Mouse (Mus musculus) bone marrow macrophage, adult 2 months (primary cell): ENCODE results near the gene Chrna7. TPM values are rescaled to one million over a fixed set of nuclear protein-coding genes. Genes with fewer than 3 reads are reported as not detected.

ENCODE experiments used
- H3K27ac ChIP-seq: 2 replicates; pipeline ENCODE4 v1.5.1; 2012; ENCODE audit warnings: low read depth, low read length; ENCODE audit not compliant: insufficient read depth
- H3K4me1 ChIP-seq: 2 replicates; pipeline ENCODE4 v1.6.1; 2012; ENCODE audit warnings: low read length; ENCODE audit not compliant: control insufficient read depth, insufficient read depth
- H3K4me3 ChIP-seq: 2 replicates; pipeline ENCODE4 v1.5.1; 2012; ENCODE audit warnings: mild to moderate bottlenecking, low read length, moderate library complexity; ENCODE audit not compliant: insufficient read depth
- CTCF ChIP-seq: IDR thresholded peaks from 2 replicates; pipeline ENCODE4 v1.5.1; 2012; ENCODE audit warnings: low read depth, mild to moderate bottlenecking, low read length, moderate library complexity
- POLR2A ChIP-seq: IDR thresholded peaks from 2 replicates; pipeline ENCODE4 v1.6.1; 2012; ENCODE audit warnings: mild to moderate bottlenecking, low read depth, low read length, borderline replicate concordance
- polyA plus RNA-seq: library from polyadenylated mRNA; stranded (reverse); fragments of >200 nt; gene quantifications from 2 replicates; pipeline ENCODE4 v1.2.4, GENCODE M21; 2012; ENCODE audit not compliant: missing spikeins, insufficient read depth, insufficient read length

Chrna7 gene
- not detected in 2 replicates for polyA plus RNA-seq

- H3K4me3 ChIP-seq, result peak within 1 kb of the TSS; percentile 25; the same call in 1 of the 2 replicates
- H3K4me1 ChIP-seq, result no peaks in the 10 kb centered on the region
- TF ChIP-seq POLR2A (no peak), CTCF (no peak)
- H3K27ac ChIP-seq, result no peak within 1 kb of the TSS
Observed at GRCm38 (mm10) chr7:63212084-63212723, at the start of gene Chrna7. Chrna7 (minus strand) TSS chr7:63212569.

- Histone ChIP-seq H3K4me1 (no peaks in the 10 kb centered on the region), H3K27ac (no peak overlapping the region), H3K4me3 (no peak overlapping the region)
- TF ChIP-seq POLR2A (no peak), CTCF (no peak)
Observed at GRCm38 (mm10) chr7:63249404-63249803, 37.0 kb upstream of the Chrna7 start.

- H3K4me3 ChIP-seq, result no peak overlapping the region
Observed at GRCm38 (mm10) chr7:63237852-63238516, 25.6 kb upstream of the Chrna7 start.

GRCm38 (mm10) chr7:63225066-63225780, 12.9 kb upstream of the Chrna7 start:
- no peaks in the 10 kb centered on the region for H3K4me1 ChIP-seq
- TF ChIP-seq POLR2A, result no peak
- no peak for TF ChIP-seq CTCF
- H3K4me3 ChIP-seq, result no peak overlapping the region
- no peak overlapping the region for H3K27ac ChIP-seq

More at GRCm38 (mm10) chr7:63237852-63238516, 25.6 kb upstream of the Chrna7 start:
- H3K4me1 ChIP-seq, result no peaks in the 10 kb centered on the region
- TF ChIP-seq CTCF, result no peak
- TF ChIP-seq POLR2A, result no peak
- H3K27ac ChIP-seq, result no peak overlapping the region

GRCm38 (mm10) chr7:63211641-63212083, 707 bp downstream of the Chrna7 start:
- TF ChIP-seq CTCF (no peak), POLR2A (no peak)
- Histone ChIP-seq H3K4me1 (no peaks in the 10 kb centered on the region), H3K27ac (no peak overlapping the region), H3K4me3 (peak overlapping the region; percentile 25; the same call in 1 of the 2 replicates)

GRCm38 (mm10) chr7:63209501-63209900, 2.9 kb downstream of the Chrna7 start:
- Histone ChIP-seq H3K4me1 (no peaks in the 10 kb centered on the region), H3K27ac (no peak overlapping the region), H3K4me3 (no peak overlapping the region)
- TF ChIP-seq POLR2A, result no peak
- no peak for TF ChIP-seq CTCF

- H3K4me1 ChIP-seq, result no peaks in the 10 kb centered on the region
- H3K27ac ChIP-seq, result no peak overlapping the region
- TF ChIP-seq CTCF, result no peak
- TF ChIP-seq POLR2A, result no peak
- no peak overlapping the region for H3K4me3 ChIP-seq
Observed at GRCm38 (mm10) chr7:63207137-63207536, 5.2 kb downstream of the Chrna7 start.

- Histone ChIP-seq H3K4me1 (no peaks in the 10 kb centered on the region), H3K27ac (no peak overlapping the region), H3K4me3 (no peak overlapping the region)
- TF ChIP-seq POLR2A (no peak), CTCF (no peak)
Observed at GRCm38 (mm10) chr7:63195560-63195959, 16.8 kb downstream of the Chrna7 start.

GRCm38 (mm10) chr7:63189647-63190534, 22.5 kb downstream of the Chrna7 start:
- TF ChIP-seq CTCF (no peak), POLR2A (no peak)
- Histone ChIP-seq H3K27ac (no peak overlapping the region), H3K4me3 (no peak overlapping the region), H3K4me1 (no peaks in the 10 kb centered on the region)
